Mouse (Mus musculus) brain, adult 2 months (tissue): ENCODE results near the gene Ppp4r3b.

Experiments used
- DNase-seq: peaks from one replicate; pipeline ENCODE4 v3.0.0; 2011; ENCODE audit warnings: low read depth, low spot score

The Ppp4r3b gene

GRCm38 (mm10) chr11:29238047-29238446 lies 65.4 kb downstream of the Ppp4r3b start:
- DNase-seq = no peak

- DNase-seq = no peak
Measured at GRCm38 (mm10) chr11:29238551-29238950, 65.9 kb downstream of the Ppp4r3b start.

- DNase-seq = no peak
Measured at GRCm38 (mm10) chr11:29239353-29239752, 66.7 kb downstream of the Ppp4r3b start.

- DNase-seq = peak; percentile 16
Measured at GRCm38 (mm10) chr11:29241961-29242360, 69.3 kb downstream of the Ppp4r3b start.

GRCm38 (mm10) chr11:29245988-29246387 lies 73.3 kb downstream of the Ppp4r3b start:
- peak; percentile 9 for DNase-seq

GRCm38 (mm10) chr11:29246883-29247650 lies 74.4 kb downstream of the Ppp4r3b start, which contains the start of gene Cfap36:
Cfap36 (minus strand) TSS chr11:29247409.
- DNase-seq = peak; percentile 99

- no peak for DNase-seq
Measured at GRCm38 (mm10) chr11:29247725-29248124, 75.0 kb downstream of the Ppp4r3b start.

- DNase-seq = no peak
Measured at GRCm38 (mm10) chr11:29248386-29248785, 75.7 kb downstream of the Ppp4r3b start.

- DNase-seq = no peak
Measured at GRCm38 (mm10) chr11:29254643-29255042, 82.0 kb downstream of the Ppp4r3b start.

- peak; percentile 79 for DNase-seq
Measured at GRCm38 (mm10) chr11:29267824-29268223, 95.1 kb downstream of the Ppp4r3b start.
